Mouse (Mus musculus) embryonic facial prominence, embryonic 11.5 days (tissue): ENCODE data around the gene Stat3. TPM values are rescaled to one million over a fixed set of nuclear protein-coding genes. Genes with fewer than 3 reads are reported as not detected.

Experiments
- ATAC-seq: fragments of 200-750 bp; cut with Nextera tagmentation; replicated peaks from 2 replicates; pipeline ENCODE4 v1.8.0; 2017; ENCODE audit warnings: low read depth; ENCODE audit not compliant: insufficient number of reproducible peaks, low FRiP score, low TSS enrichment
- DNase-seq: peaks from one replicate; pipeline ENCODE4 v3.0.0-alpha.2; 2015; ENCODE audit warnings: low spot score
- H3K27ac ChIP-seq: fragments of 300-500 bp; sonication (generic); replicated peaks from 2 replicates; pipeline ENCODE4 v1.5.1; 2014; ENCODE audit warnings: mild to moderate bottlenecking, low read depth, low read length, control low read depth
- H3K27me3 ChIP-seq: fragments of 300-500 bp; sonication (generic); 2 replicates; pipeline ENCODE4 v1.6.1; 2014; ENCODE audit warnings: mild to moderate bottlenecking, low read length, moderate library complexity, mixed read lengths; ENCODE audit not compliant: control insufficient read depth, insufficient read depth
- H3K36me3 ChIP-seq: fragments of 300-500 bp; sonication (generic); replicated peaks from 2 replicates; pipeline ENCODE4 v1.6.1; 2014; ENCODE audit warnings: low read depth, mild to moderate bottlenecking, low read length, moderate library complexity, mixed read lengths; ENCODE audit not compliant: control insufficient read depth, insufficient read depth
- H3K4me1 ChIP-seq: fragments of 300-500 bp; sonication (generic); 2 replicates; pipeline ENCODE4 v1.6.1; 2014; ENCODE audit warnings: low read length, mixed read lengths; ENCODE audit not compliant: control insufficient read depth, insufficient read depth
- H3K4me2 ChIP-seq: fragments of 300-500 bp; sonication (generic); 2 replicates; pipeline ENCODE4 v1.6.1; 2014; ENCODE audit warnings: low read depth, mild to moderate bottlenecking, control low read depth, low read length, moderate library complexity
- H3K4me3 ChIP-seq: fragments of 300-500 bp; sonication (generic); 2 replicates; pipeline ENCODE4 v1.5.1; 2014; ENCODE audit warnings: low read depth, low read length, control low read depth
- H3K9ac ChIP-seq: fragments of 300-500 bp; sonication (generic); replicated peaks from 2 replicates; pipeline ENCODE4 v1.6.1; 2014; ENCODE audit warnings: mild to moderate bottlenecking, control low read depth, low read length
- H3K9me3 ChIP-seq: fragments of 300-500 bp; sonication (generic); replicated peaks from 2 replicates; pipeline ENCODE4 v1.6.1; 2016; ENCODE audit warnings: mild to moderate bottlenecking, low read length, inconsistent platforms, mixed read lengths; ENCODE audit not compliant: control insufficient read depth
- WGBS: fragments of 180-500 bp; shearing (Covaris S2); extraction: QIAGEN DNeasy Blood & Tissue Kit; methylation state at CpG from one replicate; pipeline ENCODE4 v1.1.7; 2014; 5-methylcytosine and 5-hydroxymethylcytosine counted together
- polyA plus RNA-seq: library from polyadenylated mRNA; unstranded; fragments of >200 nt; fragmentation: Nextera tagmentation; extraction: Ambion mirVana; gene quantifications from 2 replicates; pipeline ENCODE4 v1.2.1, GENCODE M21; 2014

Gene Stat3
- polyA plus RNA-seq, result 22.5 and 23.5 TPM in 2 replicates

DNA sequence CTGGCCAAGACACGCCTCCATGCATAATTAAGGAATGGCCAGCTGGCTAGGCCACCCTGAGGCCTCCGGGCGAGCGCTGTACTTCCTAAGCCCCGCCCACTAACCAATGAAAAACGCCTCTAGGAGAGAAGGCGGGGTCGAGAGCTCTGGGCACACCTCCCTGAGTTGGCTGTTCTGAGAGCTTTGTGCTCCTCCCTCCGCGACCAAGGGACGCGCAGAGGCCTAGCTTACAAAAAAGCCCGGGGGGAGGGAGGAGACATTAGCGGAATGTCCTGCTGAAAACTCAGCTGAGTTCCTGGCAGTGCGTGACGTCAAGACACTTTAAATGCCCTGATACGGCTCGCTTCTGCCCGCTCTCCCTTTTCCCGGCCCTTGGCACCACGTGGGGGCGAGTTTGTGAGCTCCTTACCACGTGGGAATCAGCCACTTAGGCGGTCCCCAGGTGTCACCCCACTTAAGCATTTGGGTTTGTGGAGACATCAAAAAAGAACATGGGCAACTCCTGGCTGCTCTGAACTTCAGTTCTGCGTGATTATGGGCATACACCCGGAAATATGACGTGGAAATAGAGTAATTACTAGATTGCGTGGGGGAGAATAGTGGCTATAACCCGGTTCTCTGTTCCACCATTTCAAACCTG lies at the start of gene Stat3:
Gene Stat3 (minus strand): TSS at position 29 of the 640 bp plus-strand sequence.
- Histone ChIP-seq H3K4me2 (peak within 1 kb of the TSS; percentile 62), H3K36me3 (no peaks in the 10 kb centered on the region), H3K9ac (peak within 1 kb of the TSS; percentile 67), H3K27me3 (no peaks in the 10 kb centered on the region), H3K4me1 (no peaks in the 10 kb centered on the region), H3K4me3 (peak within 1 kb of the TSS; percentile 65), H3K27ac (no peak within 1 kb of the TSS), H3K9me3 (no peaks in the 10 kb centered on the region)
- peak; percentile 100 for DNase-seq
- peak; percentile 93 for ATAC-seq
- 1% methylated on average over 29 of the region's 29 CpGs for WGBS

DNA sequence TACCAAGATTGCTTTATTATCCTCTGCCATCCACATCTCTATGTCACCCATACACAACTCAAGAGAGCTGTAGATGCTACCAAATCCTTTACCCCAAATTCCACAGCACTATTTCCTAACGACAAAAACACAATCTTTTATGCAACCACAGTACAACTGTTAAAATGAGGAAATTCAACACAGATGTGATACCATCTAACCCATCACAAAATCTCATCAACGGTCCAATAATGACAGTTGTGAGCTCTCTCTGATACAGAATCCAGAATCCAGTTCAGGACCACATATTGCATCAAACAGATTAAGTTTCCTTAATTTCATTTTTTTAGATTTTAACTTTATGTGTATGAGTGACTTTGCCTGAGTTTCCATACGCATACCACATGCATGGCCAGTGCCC lies 49.3 kb upstream of the Stat3 start:
- no peak overlapping the region for H3K9ac ChIP-seq
- no peaks in the 10 kb centered on the region for H3K27me3 ChIP-seq
- H3K4me2 ChIP-seq, result no peak overlapping the region
- no peak for ATAC-seq
- no peaks in the 10 kb centered on the region for H3K9me3 ChIP-seq
- H3K27ac ChIP-seq, result no peak overlapping the region
- H3K4me1 ChIP-seq, result no peaks in the 10 kb centered on the region
- DNase-seq, result no peak
- H3K36me3 ChIP-seq, result no peaks in the 10 kb centered on the region
- H3K4me3 ChIP-seq, result no peak overlapping the region
- 80% methylated on average over 3 of the region's 3 CpGs for WGBS

DNA sequence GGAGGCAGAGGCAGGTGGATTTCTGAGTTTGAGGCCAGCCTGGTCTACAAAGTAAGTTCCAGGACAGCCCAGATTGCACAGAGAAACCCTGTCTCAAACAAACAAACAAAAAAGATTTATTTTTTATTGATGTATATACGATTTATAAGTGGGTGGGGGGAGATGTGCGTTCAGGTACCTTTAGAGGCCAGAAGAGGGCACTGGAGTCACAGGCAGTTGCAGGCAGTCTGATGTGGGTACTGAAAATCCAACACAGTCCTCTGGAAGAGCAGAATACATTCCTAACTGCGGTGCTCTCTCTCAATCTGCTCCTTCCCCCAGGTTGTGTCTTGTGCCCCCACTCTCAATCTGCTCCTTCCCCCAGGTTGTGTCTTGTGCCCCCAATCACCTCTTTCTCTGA lies 46.3 kb upstream of the Stat3 start:
- DNase-seq, result no peak
- Histone ChIP-seq H3K27ac (no peak overlapping the region), H3K36me3 (no peaks in the 10 kb centered on the region), H3K9ac (no peak overlapping the region), H3K27me3 (peaks cover 10% of the 10 kb centered on the region), H3K9me3 (no peaks in the 10 kb centered on the region), H3K4me3 (no peak overlapping the region), H3K4me1 (no peaks in the 10 kb centered on the region), H3K4me2 (no peak overlapping the region)
- 53% methylated on average over 3 of the region's 3 CpGs for WGBS
- ATAC-seq, result no peak

DNA sequence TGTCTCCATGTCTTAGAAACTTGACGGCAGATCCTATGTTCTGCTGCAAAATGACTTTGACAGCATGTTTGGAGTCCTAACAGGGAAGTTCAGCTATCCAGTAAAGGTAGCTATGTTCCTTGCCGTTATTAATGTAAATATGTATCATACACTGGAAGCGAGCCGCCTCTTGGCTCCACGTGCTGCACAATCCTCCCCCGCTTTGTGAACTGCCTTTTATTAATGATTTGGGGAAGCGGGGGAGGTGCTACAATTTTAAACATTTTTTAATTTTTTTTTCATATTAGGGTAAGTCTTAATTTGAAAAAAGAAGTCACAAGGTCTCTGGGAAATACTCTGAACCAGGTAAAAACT lies 44.4 kb upstream of the Stat3 start:
- peaks cover 10% of the 10 kb centered on the region for H3K27me3 ChIP-seq
- H3K36me3 ChIP-seq, result no peaks in the 10 kb centered on the region
- no peak overlapping the region for H3K27ac ChIP-seq
- H3K9ac ChIP-seq, result no peak overlapping the region
- WGBS, result 76% methylated on average over 7 of the region's 7 CpGs
- DNase-seq (no peak), ATAC-seq (no peak)
- H3K4me3 ChIP-seq, result no peak overlapping the region
- no peak overlapping the region for H3K4me2 ChIP-seq
- no peaks in the 10 kb centered on the region for H3K9me3 ChIP-seq
- no peaks in the 10 kb centered on the region for H3K4me1 ChIP-seq

DNA sequence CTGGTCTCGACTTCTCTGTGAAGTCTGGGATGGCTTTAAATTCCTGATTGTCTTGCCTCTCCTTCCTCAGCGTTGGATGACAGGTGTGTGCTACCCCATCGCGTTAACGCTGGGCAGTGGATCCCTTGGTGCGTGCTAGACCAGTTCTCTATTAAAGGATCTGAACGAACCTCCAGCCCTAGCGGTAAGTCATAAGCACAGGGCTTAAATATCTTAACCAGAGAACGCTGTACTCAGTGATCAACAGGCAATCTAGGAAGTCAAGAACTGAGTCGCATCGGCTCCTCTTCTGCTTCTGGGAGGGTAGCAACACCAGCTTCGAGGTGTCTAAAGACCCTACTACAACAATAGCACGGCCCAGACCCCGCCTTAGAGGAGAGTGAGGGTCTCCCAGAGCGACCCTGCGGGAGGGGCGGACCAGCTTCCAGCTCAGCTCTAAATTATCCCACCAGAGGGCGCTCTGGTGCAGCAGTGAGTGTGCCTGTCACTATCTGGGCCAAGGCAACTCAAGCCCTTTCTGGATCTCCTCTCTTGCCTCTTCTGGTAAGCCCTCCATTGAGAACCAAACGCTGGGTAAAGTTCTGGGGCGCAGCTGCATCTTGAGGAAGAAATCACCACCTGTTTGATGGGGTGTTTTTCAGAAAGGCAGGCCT lies 43.9 kb upstream of the Stat3 start:
- Histone ChIP-seq H3K4me3 (peak overlapping the region; percentile 19), H3K36me3 (no peaks in the 10 kb centered on the region), H3K27me3 (peaks cover 10% of the 10 kb centered on the region), H3K9me3 (no peaks in the 10 kb centered on the region), H3K4me2 (peak overlapping the region; percentile 25), H3K9ac (peak overlapping the region; percentile 5; the same call in 1 of the 2 replicates), H3K27ac (no peak overlapping the region), H3K4me1 (no peaks in the 10 kb centered on the region)
- DNase-seq (peak; percentile 94), ATAC-seq (0 out of 2 replicates have a peak, but pooled peaks have one; percentile 29)
- 5% methylated on average over 20 of the region's 20 CpGs for WGBS

DNA sequence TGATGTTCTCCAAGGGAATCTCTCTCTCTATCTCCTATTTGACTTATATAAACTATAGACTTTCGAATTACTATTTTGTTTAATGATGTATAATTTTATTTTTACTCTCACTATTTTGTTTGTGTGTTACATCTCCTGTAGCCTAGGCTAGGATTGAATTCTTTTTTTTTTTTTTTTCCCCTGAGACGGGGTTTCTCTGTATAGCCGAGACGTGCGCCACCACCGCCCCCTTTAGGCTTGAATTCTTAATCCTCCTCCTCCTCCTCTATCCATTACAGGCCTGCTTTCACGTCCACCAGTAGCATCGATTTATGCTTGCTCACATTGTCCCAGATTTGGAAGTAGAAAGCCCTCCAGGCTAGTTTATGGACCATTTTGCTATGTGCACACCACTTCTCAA lies 42.7 kb upstream of the Stat3 start:
- Histone ChIP-seq H3K9ac (no peak overlapping the region), H3K4me1 (no peaks in the 10 kb centered on the region), H3K4me3 (no peak overlapping the region), H3K27ac (no peak overlapping the region), H3K36me3 (no peaks in the 10 kb centered on the region), H3K27me3 (peaks cover 10% of the 10 kb centered on the region), H3K9me3 (no peaks in the 10 kb centered on the region), H3K4me2 (no peak overlapping the region)
- ATAC-seq (no peak), DNase-seq (no peak)
- WGBS, result 9% methylated on average over 8 of the region's 8 CpGs

DNA sequence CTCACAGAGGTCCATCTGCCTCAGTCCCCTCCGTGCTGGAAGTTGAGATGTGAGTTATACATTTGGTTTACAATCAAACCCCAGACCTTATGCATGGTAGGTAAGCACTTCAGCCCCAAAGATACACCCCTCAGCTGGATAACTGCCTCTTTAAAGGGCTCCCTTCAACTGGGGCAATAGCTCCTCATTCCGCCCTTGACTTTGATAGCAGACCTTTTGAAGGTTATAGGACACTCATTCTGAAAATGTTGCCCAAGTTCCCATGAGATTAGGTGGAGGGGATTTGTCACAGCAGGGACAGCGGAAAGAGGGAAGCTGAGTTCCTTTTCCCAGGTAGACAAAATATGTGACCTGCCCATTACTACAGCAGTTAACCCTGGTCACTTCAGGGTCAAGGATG lies 41.9 kb upstream of the Stat3 start:
- no peak overlapping the region for H3K9ac ChIP-seq
- no peaks in the 10 kb centered on the region for H3K4me1 ChIP-seq
- ATAC-seq (no peak), DNase-seq (no peak)
- H3K9me3 ChIP-seq, result no peaks in the 10 kb centered on the region
- WGBS, result 57% methylated on average over 3 of the region's 3 CpGs
- H3K27me3 ChIP-seq, result peaks cover 10% of the 10 kb centered on the region
- no peak overlapping the region for H3K4me3 ChIP-seq
- H3K36me3 ChIP-seq, result no peaks in the 10 kb centered on the region
- H3K27ac ChIP-seq, result no peak overlapping the region
- H3K4me2 ChIP-seq, result no peak overlapping the region

DNA sequence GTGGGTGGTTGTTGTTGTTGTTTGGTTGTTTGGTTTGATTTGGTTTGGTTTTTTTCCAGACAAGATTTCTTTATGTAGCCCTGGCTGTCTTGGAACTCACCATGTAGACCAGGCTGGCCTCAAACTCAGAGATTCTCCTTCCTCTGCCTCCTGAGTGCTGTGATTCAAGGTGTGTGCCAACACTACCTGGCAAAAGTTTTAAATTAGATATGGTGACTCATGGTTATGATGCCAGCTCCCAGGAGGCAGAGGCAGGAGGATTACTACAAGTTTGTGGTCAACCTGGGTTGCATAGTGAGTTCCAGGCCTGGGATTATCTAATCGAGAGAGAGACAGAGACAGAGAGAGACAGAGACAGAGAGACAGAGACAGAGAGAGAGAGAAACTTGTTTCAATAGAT lies 41.1 kb upstream of the Stat3 start:
- Histone ChIP-seq H3K4me3 (no peak overlapping the region), H3K9ac (no peak overlapping the region), H3K4me2 (no peak overlapping the region), H3K4me1 (no peaks in the 10 kb centered on the region), H3K9me3 (no peaks in the 10 kb centered on the region), H3K27me3 (peaks cover 10% of the 10 kb centered on the region), H3K27ac (no peak overlapping the region), H3K36me3 (no peaks in the 10 kb centered on the region)
- ATAC-seq, result no peak
- WGBS, result 60% methylated on average over 1 of the region's 1 CpGs
- no peak for DNase-seq
